Mouse (Mus musculus) A20 (cell line): ENCODE data around the gene Igsf3.
A peak's percentile ranks its signal among the peaks of the same experiment; 100 is the strongest.

Experiments used
- DNase-seq: peaks from one replicate; pipeline ENCODE4 v3.0.0-alpha.2; 2011; ENCODE audit warnings: low read depth, low spot score

The Igsf3 gene

DNA sequence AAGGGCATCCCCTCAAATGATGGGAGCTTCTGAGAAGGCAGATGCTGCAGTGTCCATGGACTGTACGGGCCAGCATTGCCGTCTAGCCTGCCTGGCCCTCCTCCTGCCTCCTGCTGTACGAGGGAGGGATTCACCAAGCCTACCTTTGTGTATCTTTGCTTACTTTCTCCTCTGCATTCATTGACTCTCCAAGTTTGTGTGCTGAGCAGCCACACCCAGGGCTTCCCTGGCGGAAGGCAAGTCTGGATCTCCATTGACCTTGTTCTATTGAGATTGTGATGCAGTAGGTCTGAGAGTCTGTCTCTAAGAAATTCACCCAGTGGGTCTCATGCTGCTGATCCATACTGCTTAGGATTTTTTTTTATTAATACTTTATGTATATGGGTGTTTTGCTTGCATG is 70.4 kb downstream of the Igsf3 start:
- DNase-seq: no peak

DNA sequence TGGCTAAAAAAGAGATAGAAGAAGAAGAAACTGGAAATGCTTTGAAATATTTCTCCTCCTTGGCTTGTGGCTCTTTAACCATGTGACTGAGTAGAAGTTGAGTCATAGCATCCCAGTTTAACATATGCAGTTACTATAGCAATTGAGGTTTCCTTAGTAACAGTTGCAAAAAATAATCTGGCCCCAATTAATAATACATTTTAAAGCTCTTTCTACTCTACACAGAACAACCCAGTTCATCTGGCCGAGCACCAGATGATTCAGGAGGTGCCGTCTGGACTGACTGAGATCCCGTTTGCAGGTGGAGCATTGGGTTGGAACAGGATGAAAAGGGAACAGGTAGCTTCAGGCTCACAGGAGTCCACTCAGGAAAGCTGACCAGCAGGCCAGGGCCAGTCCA is 71.9 kb downstream of the Igsf3 start:
- DNase-seq: no peak

DNA sequence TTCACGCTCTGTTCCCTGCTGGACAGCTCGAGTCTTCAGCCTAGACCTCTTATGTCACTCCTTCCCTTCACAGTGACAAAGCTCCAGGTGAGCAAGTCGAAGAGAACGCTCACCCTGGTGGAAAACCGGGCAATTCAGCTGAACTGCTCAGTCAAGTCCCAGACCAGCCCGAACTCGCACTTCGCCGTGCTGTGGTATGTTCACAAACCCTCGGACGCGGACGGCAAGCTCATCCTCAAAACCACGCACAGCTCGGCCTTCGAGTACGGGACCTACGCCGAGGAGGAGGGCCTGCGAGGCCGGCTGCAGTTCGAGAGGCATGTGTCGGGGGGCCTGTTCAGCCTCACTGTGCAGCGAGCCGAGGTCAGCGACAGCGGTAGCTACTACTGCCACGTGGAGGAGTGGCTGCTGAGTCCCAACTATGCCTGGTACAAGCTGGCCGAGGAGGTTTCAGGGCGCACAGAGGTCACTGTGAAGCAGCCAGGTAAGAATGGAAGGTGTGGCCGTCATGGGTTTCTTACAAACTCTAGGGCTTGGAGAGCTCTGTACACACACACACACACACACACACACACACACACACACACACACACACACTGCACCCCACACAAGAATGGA is 74.0 kb downstream of the Igsf3 start:
- DNase-seq: no peak

DNA sequence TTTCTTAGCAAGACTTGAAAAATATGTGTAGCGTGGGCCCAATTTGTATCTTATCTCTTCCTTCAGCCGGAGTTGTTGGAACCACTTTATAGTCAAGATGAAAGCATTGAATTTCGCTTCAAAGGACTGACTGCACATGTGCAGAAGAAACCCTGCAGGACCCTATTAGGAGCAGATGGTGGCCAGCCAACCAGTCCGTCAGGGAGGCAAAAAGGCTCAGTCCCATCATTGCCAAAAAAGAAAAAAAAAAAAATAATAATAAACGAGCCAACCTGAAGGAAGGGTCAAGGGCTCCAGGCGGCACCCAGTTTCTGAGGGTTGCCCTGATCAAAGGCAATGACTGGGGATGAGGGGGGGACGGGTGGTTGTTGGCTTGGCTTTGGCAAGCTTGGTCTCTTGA is 83.7 kb downstream of the Igsf3 start:
- DNase-seq: no peak

DNA sequence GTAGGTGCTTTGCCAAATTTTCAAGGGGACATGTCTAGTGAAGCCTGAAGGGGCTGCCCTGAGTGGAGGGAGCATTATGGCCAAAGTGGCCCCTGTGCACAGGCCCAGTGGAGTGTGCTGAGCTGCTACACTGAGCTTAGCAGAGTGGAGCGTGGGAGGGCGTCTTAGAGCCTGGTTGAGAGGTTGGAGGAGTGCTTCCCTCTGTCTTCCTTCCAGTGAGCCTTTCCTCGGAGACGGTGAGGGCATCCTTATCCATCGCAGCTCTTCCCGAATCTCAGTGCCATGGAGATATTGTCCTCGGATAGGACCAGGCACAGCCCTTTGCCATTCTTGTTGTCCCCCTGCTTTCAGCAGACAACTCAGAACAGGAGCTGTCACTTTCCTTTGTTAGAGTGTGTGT is 84.2 kb downstream of the Igsf3 start:
- DNase-seq: no peak

DNA sequence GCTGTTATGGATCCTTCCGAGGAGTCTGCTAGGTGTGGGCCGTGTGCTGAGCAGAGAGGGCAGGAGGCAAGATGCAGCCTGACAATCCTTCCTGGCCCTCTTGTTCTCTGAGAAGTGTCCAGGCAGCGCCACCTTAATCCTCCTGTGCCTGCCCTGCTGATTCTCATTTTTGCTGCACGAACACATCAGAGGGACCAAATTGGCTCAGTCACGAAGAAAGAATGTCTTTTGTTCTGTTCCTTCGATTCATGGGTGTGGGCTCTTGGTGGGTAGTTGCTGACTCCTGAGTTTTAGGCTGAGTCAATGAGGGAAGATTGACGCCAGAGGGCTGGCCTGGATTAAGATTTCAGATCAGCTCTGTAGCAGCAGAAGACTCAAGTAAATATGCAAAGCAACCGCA is 84.9 kb downstream of the Igsf3 start:
- no peak for DNase-seq

DNA sequence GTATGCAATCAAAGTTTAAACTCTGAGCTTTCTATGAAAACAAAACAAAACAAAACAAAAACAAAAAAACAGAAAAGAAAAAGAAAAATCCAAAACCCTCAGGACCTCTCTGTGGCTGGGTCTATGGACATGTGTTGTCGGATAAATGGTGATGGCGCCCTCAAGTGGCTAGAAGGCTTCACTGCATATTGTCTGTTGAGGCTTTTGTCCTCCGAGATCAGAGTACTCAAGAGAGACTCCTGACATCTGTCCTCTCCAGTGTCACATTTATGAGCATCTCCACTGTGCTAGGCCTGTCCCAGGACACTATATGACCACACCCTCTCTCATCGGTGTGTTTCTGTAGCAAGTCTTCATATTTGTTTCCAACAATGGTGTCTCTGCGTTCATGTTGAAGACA is 85.4 kb downstream of the Igsf3 start:
- peak; percentile 73 for DNase-seq

DNA sequence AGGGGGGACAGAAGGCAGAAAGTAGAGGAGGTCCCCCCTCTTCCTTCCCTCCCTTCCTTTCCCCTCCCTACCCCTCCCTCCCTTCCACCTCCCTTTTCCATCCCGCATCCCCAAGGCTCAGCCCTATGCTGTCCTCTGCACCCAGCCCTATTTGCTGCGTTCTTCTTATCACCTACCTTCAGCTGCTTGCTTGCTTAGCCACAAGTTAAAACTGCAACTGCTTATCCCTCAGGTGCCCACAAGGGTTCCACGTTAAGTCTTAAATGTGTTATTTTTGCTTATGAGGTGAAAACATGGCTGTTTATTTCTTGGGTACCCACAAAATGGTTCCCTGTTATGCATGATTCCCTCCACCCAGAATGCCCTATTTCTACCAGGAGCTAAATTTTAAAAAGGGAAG is 86.6 kb downstream of the Igsf3 start:
- no peak for DNase-seq

DNA sequence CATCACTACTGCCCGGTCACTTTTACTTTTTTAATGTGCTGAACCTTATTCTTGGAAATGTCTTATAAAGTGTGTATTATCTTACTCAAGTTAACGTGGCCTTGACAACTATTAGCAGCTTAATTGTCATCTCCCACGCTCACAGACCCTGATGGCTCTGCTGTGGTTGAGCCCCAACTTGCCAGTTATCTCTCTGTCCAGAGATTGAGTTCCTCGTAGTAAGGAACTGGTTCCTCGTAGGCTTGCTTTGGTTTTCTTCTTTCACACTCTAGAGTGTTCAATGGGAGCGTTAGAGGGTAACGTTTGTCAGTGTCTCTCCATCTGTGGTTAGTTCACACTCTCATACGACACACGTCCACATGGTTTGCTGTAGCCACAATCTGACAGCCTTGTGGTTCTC is 92.8 kb downstream of the Igsf3 start:
- DNase-seq: no peak

DNA sequence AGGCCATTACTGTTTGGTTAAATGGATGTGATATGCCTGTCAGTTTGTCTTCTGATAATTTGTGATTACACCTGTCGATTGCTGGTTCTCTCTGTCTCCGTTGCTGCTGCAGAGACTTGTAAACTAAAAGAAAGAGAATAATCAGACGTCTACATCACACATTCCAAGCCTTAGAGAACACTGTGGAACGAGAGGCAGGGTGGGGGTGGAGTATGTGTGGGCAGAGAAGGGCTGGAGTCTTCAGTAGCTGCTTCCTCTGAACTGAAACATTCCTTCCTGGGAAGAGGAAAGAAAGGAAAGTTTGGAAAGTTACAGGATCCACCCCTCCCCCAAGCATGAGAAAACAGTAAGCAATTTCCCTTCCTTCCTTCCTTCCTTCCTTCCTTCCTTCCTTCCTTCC is 95.0 kb downstream of the Igsf3 start:
- no peak for DNase-seq

DNA sequence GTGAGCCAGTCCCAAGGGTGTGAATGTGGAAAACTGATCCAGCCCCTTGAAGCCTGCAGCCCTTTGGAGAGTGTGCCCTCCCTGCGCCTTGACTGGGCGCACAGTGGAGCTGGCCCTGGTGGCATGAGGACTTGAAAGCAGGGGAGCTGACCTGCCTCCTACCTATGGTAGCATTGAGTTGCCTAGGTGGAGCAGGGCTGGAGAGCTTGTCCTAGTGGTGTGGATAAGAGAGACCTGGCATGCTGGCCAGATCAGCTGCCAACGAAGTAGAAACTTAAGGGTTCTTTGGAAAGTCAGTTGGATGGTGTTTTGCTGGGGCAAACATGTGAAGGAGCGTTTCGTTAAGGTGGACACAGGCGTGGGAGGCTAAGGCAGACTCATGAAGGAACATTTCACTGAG is 105.1 kb downstream of the Igsf3 start:
- no peak for DNase-seq

DNA sequence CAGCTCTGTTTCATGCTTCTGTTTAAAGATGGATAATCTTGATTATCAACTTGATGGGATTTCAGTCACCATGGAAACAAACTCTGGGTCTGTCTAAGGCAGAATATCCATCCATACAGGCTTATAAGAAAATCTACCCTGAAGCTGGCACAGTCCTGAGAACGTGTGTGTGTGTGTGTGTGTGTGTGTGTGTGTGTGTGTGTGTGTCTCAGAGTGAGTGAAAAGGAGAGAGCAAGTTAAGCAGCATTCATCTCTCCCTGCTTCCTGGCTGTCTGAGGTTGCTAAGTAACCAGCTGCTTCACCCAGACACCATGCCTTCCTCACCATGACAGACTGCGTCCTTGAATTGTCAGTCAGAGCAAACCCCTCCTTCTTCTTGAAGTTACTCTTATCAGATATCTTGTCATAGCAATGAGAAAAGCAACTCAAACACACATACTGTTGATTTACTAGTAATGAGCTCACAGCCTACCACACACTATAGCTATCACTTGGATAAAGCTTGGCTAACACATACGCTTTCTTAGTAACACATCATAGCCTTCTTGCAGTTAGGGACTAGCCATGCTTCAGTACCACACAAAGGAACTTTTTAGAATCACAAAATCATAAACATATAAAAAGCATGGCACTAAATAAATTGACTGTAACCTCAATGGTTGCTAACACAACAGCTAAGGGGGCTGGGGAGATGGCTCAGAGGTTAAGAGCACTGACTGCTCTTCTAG is 106.5 kb downstream of the Igsf3 start:
- DNase-seq: no peak

DNA sequence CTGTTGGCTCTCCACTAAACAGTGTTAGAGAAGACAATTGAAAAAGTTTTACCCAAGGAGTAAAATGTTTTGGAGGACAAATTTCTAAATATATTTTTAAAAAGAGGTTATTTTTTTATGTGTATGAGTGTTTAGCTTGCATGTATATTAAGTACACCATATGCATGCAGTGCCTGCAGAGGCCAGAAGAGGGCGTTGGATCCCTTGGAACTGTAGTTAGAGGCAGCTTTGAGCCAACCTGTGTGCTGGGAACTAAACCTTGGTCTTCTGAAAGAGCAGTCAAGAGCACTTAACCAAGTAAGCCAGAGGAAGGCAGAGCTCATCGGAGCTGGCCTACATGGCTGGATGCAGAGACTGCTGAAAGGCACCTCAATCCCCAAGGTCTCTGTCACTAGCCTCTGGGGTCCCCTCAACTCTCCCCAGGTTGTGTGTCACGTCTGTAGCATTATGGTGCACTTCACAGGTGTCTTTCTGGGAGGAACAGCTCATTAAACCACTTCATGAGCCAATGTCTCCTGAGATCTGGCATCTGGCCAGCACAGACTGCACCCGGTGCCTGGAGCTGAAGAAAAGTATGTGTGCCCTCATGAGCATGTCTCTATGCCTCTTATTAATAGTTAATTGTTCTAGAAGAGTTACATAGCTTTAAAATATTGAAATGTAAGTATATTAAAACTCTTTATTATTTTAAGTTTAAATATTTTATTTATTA is 109.3 kb downstream of the Igsf3 start:
- DNase-seq: no peak

DNA sequence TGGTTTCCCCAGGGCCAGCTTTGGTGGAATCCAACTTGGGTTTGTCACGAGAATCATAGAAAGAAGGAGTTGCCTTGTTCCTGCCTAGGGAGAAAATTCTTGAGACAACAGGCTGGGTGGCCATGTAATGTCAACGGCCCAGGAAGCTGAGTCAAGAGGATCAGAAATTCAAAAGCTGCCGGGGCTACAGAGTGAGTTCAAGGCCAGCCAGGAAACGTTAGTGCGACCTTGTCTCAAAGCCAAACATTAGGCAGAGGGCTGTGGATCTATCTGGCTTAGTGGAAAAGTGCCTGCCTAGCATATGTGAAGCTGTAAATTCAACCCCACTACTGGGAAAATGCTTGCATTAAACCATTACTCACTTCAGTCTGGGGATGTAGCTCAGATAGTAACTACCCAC is 110.6 kb downstream of the Igsf3 start:
- no peak for DNase-seq

DNA sequence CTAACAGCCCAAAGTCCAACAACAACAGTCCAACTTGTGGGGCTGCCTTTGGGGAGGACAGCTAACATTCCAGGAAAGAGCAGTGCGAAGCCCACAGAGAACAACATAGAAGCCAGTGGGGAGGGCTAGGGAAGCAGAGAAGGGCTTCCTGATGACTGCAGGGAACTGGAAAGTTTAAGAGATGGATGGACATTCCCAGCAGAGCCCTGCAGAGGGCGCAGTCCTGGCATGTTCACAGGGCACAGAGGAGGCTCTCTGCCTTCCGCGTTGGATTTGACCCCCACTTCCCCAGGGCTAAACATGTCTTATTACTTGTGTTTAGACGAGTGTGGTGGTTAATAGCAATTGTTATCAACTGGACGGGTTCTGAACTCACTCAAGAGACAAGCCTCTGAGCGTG is 111.3 kb downstream of the Igsf3 start:
- DNase-seq: no peak

DNA sequence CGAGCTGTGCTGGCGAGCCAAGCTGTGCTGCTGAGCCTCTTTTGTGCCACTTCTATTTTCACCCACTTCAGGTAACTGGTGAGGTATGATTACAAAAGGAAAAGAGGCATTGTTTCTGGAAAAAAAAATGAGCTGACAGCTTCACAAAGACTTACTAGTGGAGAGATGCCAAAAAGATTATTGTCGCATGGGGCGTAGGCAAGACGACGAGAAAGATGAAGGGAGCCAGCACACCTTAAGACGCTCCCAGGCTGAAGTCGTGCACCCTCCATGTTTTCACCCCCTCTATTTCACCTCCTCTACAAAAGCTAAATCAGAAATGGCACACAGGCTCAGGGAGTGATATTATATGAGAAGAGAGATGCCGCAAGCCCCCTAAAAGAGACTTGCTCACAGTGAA is 113.6 kb downstream of the Igsf3 start:
- DNase-seq: no peak

DNA sequence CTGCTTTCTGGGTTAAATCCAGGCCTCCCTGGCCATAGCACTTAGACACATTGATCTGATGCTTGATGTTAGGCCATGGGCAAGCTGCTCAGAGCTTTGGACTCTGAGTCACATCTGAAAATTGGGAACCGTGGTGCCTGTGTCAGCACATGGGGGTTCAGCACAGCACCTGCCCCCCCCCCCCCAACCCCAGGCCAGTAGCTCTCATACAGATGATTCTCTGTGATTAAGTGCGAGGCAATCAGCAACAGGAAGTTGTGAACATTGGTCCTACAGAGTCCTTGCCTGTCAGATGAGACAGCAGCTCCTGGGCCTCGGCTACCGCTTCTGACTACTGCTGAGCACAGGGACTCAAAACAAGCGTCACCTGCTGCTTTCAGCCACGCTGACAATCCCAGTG is 116.0 kb downstream of the Igsf3 start:
- DNase-seq: no peak

DNA sequence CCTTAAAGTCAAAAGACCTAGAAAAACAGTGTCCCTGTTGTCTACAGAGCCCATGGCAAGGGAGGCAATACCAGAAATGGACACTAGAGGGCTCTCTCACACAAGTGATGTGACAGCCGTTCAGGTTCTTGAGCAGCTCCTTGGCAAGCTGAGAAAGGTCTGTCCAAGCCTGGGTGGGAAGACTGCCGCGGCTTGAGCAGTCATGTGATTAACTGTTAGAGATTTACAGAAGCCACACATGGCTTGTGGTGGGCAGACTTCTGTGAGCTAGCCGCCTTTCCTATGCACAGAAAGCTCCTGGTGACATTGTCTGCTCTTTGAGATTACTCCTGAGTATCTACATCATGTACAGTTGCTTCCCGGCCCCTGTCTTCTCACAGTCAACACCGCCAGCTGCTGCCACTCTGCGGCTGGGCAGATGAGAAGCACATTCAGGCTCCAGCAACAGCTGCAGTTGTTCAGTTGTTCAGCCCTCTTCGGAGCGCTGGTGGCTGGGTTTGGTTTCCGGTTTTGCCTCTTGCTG is 117.1 kb downstream of the Igsf3 start:
- DNase-seq: peak; percentile 80

DNA sequence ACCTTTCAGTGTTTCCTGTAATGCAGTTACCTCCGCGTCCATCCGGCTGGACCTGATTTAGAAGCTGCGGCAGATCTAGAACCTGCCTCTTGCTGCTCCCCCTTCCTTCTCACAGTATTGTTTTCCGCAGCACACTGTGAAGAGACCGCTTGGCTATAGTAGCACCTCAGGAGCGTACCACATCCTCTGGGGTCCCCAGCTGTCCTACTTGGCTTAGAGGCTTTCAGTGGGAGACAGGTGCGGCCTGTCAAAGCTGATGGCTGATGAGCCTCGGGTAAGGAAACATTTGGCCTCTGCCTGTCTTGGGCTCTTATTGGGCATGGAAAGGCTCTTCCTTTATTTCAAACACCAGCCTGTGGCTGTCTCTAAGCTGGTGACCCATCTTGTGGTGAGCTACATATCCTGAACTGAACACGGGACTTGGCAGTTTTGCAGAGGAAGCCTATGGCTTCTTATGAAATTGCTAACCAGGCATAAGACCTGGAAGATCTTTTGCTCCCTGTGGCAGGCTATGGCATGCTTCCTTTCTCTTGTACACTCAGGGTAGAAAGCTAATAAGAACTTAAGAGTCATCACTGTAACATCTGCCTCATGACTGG is 120.6 kb downstream of the Igsf3 start:
- no peak for DNase-seq

DNA sequence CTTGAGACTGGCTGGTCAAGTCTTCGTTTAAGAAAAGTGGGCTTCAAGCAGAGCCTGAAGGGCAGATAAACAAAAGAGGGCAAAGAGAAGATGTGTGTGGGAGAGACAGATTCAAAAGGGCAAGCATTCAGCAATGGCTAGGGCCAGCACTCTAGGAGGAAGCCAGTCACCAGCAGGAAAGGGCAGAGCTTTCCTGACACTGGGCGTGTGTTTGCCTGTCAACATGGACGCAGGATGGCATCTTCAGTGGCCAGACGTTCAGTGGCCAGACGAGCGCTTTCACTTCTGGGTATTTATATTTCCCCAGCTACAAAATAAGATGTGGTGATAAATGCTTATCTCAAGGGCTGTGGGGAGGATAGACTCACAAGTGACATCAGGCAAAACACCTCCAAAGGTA is 123.0 kb downstream of the Igsf3 start:
- DNase-seq: no peak

DNA sequence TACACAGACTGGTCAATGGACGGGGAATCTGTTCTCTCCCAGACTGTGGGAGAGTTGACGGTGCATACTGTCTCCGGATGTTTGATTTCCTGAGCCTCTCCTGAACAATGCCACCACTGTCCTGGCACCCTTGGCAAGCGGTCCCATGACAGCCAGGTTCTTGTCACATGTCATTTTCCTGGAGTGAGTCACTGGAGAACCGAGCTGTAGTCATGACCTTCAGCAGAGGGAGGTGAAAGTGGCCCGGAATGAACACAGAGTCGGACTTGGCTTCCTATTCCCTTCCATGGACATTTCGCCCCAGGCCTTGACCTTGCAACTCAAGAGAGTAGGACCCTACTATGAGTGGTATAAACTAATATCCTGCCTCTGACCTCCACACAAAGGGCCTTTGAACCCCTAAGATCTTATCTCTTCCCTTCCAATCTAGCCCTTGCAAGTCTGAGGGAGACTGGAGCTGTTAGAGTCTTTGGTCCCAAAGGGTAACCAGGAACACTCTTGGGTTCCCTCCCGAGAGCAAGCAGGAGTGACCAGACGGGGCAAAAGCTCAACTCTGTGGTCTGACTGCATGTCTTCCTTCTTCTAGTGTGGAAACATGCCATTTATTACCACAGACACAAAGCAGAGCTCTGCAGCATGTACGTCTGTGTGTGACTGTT is 123.6 kb downstream of the Igsf3 start:
- no peak for DNase-seq

DNA sequence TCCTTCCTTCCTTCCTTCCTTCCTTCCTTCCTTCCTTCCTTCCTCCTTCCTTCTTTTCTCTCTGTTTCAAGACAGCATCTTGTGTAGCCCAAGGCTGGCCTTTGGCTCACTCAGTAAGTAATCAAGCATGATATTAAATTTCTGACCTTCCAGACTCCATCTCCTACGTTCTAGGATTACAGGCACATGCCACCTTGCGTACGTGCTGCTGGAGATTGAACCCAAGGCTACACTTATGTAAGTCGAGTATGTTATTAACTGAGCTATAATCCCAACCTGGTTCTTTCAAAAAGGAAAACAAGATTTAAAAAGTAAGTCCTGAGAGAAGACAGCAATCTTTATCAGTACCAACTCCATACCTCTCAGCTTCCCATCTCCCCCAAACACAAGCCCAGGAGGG is 124.7 kb downstream of the Igsf3 start:
- no peak for DNase-seq
